15 mouse cellular contexts compared by ENCODE assay signal in genomic region chr2:27761260-27761995, GRCm38 (mm10).
DNase-seq lines count a peak whose midpoint lies in the region; ATAC-seq and TF ChIP-seq lines count a peak whose summit lies in the region.
"Had no signal": no experiment of that assay in that cellular context is flagged by ENCODE, and none has a peak within 500 bp of the region (broad histone marks: within the 10 kb centered on the region; RNA-seq: fewer than 3 reads in every experiment).

No protein-coding gene starts in this region.

- no peaks in the 10 kb centered on the region for H3K27me3 ChIP-seq in forebrain, postnatal 0 days (ENCODE audit: insufficient read depth, low read length)
- H3K27me3 ChIP-seq in forebrain, embryonic 13.5 days: peaks cover 3% of the 10 kb centered on the region; the same call in 1 of the 2 replicates
- no peaks in the 10 kb centered on the region for H3K27me3 ChIP-seq in hindbrain, embryonic 16.5 days (replicated peaks; ENCODE audit: control insufficient read depth, insufficient read depth, low read length)
- no peaks in the 10 kb centered on the region for H3K27me3 ChIP-seq in hindbrain, embryonic 14.5 days (ENCODE audit: control insufficient read depth, insufficient read depth, low read length)
- H3K27me3 ChIP-seq: embryonic facial prominence, embryonic 12.5 days; lung, embryonic 15.5 days had no signal

- DNase-seq in forebrain, postnatal 0 days: no peak
- no peak for DNase-seq in hindbrain, embryonic 14.5 days (ENCODE audit: low spot score)
- peak; percentile 54 for DNase-seq in adipocyte (ENCODE audit: low spot score)
- peak; percentile 74 to 79 for DNase-seq in cerebellum, postnatal 10 days
- no peak for DNase-seq in MN1 (ENCODE audit: low spot score)
- DNase-seq in lung, postnatal 10 days: no peak
- DNase-seq: kidney, adult 18-20 months; kidney, postnatal 14 days; retina, postnatal 1 day; thymus, postnatal 4 days had no signal

- 0 out of 2 replicates have a peak overlapping the region, but pooled peaks have one; percentile 9 for H3K27ac ChIP-seq in forebrain, postnatal 0 days (ENCODE audit: low read depth, low read length)
- no peak overlapping the region for H3K27ac ChIP-seq in forebrain, embryonic 13.5 days
- H3K27ac ChIP-seq in hindbrain, embryonic 16.5 days (ENCODE audit: low read depth, low read length): no peak overlapping the region
- H3K27ac ChIP-seq in hindbrain, embryonic 14.5 days: no peak overlapping the region
- H3K27ac ChIP-seq: embryonic facial prominence, embryonic 12.5 days; lung, embryonic 15.5 days had no signal

- 73% methylated on average over 10 of the region's 10 CpGs for WGBS in forebrain, postnatal 0 days
- 88% methylated on average over 10 of the region's 10 CpGs for WGBS in forebrain, embryonic 13.5 days
- WGBS in hindbrain, embryonic 16.5 days: 74% methylated on average over 10 of the region's 10 CpGs
- WGBS in hindbrain, embryonic 14.5 days: 87% methylated on average over 10 of the region's 10 CpGs

- peaks cover 10% of the 10 kb centered on the region; the same call in 1 of the 2 replicates for H3K4me1 ChIP-seq in forebrain, postnatal 0 days (ENCODE audit: insufficient read depth)
- peaks cover 43% of the 10 kb centered on the region for H3K4me1 ChIP-seq in forebrain, embryonic 13.5 days
- peaks cover 34% of the 10 kb centered on the region for H3K4me1 ChIP-seq in hindbrain, embryonic 16.5 days (ENCODE audit: control insufficient read depth, insufficient read depth, low read depth, low read length)
- peaks cover 37% of the 10 kb centered on the region for H3K4me1 ChIP-seq in hindbrain, embryonic 14.5 days (replicated peaks; ENCODE audit: control insufficient read depth, insufficient read depth, low read length)

- H3K36me3 ChIP-seq in forebrain, postnatal 0 days (ENCODE audit: insufficient read depth): 0 out of 2 replicates have a peak, but pooled peaks cover 3% of the 10 kb centered on the region
- H3K36me3 ChIP-seq in forebrain, embryonic 13.5 days (ENCODE audit: poor library complexity, severe bottlenecking): peaks cover 21% of the 10 kb centered on the region
- peaks cover 3% of the 10 kb centered on the region for H3K36me3 ChIP-seq in hindbrain, embryonic 16.5 days (ENCODE audit: control insufficient read depth, insufficient read depth, low read length)
- peaks cover 7% of the 10 kb centered on the region for H3K36me3 ChIP-seq in hindbrain, embryonic 14.5 days (replicated peaks; ENCODE audit: control insufficient read depth, insufficient read depth)

- no peak for ATAC-seq in forebrain, postnatal 0 days
- no peak for ATAC-seq in forebrain, embryonic 13.5 days
- peak; percentile 15; the same call in 1 of the 2 replicates for ATAC-seq in hindbrain, embryonic 16.5 days
- no peak for ATAC-seq in hindbrain, embryonic 14.5 days (ENCODE audit: low FRiP score)
- ATAC-seq: midbrain, embryonic 16.5 days had no signal

- no peak overlapping the region for H3K4me2 ChIP-seq in forebrain, postnatal 0 days (ENCODE audit: low read depth)
- no peak overlapping the region for H3K4me2 ChIP-seq in forebrain, embryonic 13.5 days
- H3K4me2 ChIP-seq in hindbrain, embryonic 16.5 days (ENCODE audit: low read length): no peak overlapping the region
- H3K4me2 ChIP-seq in hindbrain, embryonic 14.5 days (replicated peaks): no peak overlapping the region
- H3K4me2 ChIP-seq: embryonic facial prominence, embryonic 12.5 days; lung, embryonic 15.5 days had no signal

- H3K9me3 ChIP-seq in forebrain, postnatal 0 days (ENCODE audit: low read length): no peaks in the 10 kb centered on the region
- no peaks in the 10 kb centered on the region for H3K9me3 ChIP-seq in forebrain, embryonic 13.5 days (replicated peaks)
- no peaks in the 10 kb centered on the region for H3K9me3 ChIP-seq in hindbrain, embryonic 16.5 days (ENCODE audit: control insufficient read depth, low read length)
- H3K9me3 ChIP-seq in hindbrain, embryonic 14.5 days (ENCODE audit: control insufficient read depth, low read length): no peaks in the 10 kb centered on the region
- H3K9me3 ChIP-seq: embryonic facial prominence, embryonic 12.5 days; lung, embryonic 15.5 days had no signal

- no peak overlapping the region for H3K9ac ChIP-seq in forebrain, postnatal 0 days
- no peak overlapping the region for H3K9ac ChIP-seq in forebrain, embryonic 13.5 days
- no peak overlapping the region for H3K9ac ChIP-seq in hindbrain, embryonic 16.5 days (ENCODE audit: low read depth, low read length)
- H3K9ac ChIP-seq in hindbrain, embryonic 14.5 days: no peak overlapping the region
- H3K9ac ChIP-seq: embryonic facial prominence, embryonic 12.5 days; lung, embryonic 15.5 days had no signal

- no peak for TF ChIP-seq CTCF in forebrain, postnatal 0 days (IDR thresholded peaks at IDR 0.05; ENCODE audit: low read depth)

- no peak overlapping the region for H3K4me3 ChIP-seq in forebrain, postnatal 0 days (ENCODE audit: low read depth, low read length)
- H3K4me3 ChIP-seq in forebrain, embryonic 13.5 days: no peak overlapping the region
- H3K4me3 ChIP-seq in hindbrain, embryonic 16.5 days (ENCODE audit: low read length): no peak overlapping the region
- no peak overlapping the region for H3K4me3 ChIP-seq in hindbrain, embryonic 14.5 days (replicated peaks; ENCODE audit: low read length)
- H3K4me3 ChIP-seq: embryonic facial prominence, embryonic 12.5 days; lung, embryonic 15.5 days had no signal

Comparison
In these comparisons a context has a peak if more than half of its experiments do, and no peak if none do; other contexts are left out.
1. DNase-seq: peak in adipocyte (single experiment) and cerebellum, postnatal 10 days (2 of 2); none in forebrain, postnatal 0 days (single experiment), hindbrain, embryonic 14.5 days (single experiment), MN1 (single experiment) and lung, postnatal 10 days (single experiment).